Mouse (Mus musculus) embryonic facial prominence, embryonic 14.5 days (tissue): ENCODE measurements around the gene Cyp27a1. TPM values are rescaled to one million over a fixed set of nuclear protein-coding genes. Genes with fewer than 3 reads are reported as not detected.

Experiments
- ATAC-seq: fragments of 200-750 bp; cut with Nextera tagmentation; 2 replicates; pipeline ENCODE4 v1.8.0; 2017; ENCODE audit warnings: low read depth, moderate number of reproducible peaks, moderate TSS enrichment
- DNase-seq: peaks from one replicate; pipeline ENCODE4 v3.0.0-alpha.2; 2015; ENCODE audit warnings: low spot score
- H3K27ac ChIP-seq: fragments of 300-500 bp; sonication (generic); replicated peaks from 2 replicates; pipeline ENCODE4 v1.5.1; 2014; ENCODE audit warnings: low read depth, mild to moderate bottlenecking, low read length, moderate library complexity
- H3K27me3 ChIP-seq: fragments of 300-500 bp; sonication (generic); replicated peaks from 2 replicates; pipeline ENCODE4 v1.6.1; 2014; ENCODE audit warnings: low read length; ENCODE audit not compliant: control insufficient read depth, insufficient read depth
- H3K36me3 ChIP-seq: fragments of 300-500 bp; sonication (generic); 2 replicates; pipeline ENCODE4 v1.6.1; 2014; ENCODE audit warnings: low read length, mixed read lengths; ENCODE audit not compliant: control insufficient read depth, insufficient read depth
- H3K4me1 ChIP-seq: fragments of 300-500 bp; sonication (generic); 2 replicates; pipeline ENCODE4 v1.6.1; 2014; ENCODE audit warnings: antibody characterized with exemption, low read length; ENCODE audit not compliant: control insufficient read depth, insufficient read depth
- H3K4me2 ChIP-seq: fragments of 300-500 bp; sonication (generic); 2 replicates; pipeline ENCODE4 v1.6.1; 2014; ENCODE audit warnings: low read depth, mild to moderate bottlenecking, low read length, moderate library complexity, mixed read lengths
- H3K4me3 ChIP-seq: fragments of 300-500 bp; sonication (generic); 2 replicates; pipeline ENCODE4 v1.5.1; 2014; ENCODE audit warnings: low read depth, mild to moderate bottlenecking, low read length
- H3K9ac ChIP-seq: fragments of 300-500 bp; sonication (generic); 2 replicates; pipeline ENCODE4 v1.6.1; 2014; ENCODE audit warnings: low read depth, mild to moderate bottlenecking, low read length, moderate library complexity, mixed read lengths
- H3K9me3 ChIP-seq: fragments of 300-500 bp; sonication (generic); 2 replicates; pipeline ENCODE4 v1.6.1; 2016; ENCODE audit warnings: low read length; ENCODE audit not compliant: control insufficient read depth
- WGBS: fragments of 180-500 bp; shearing (Covaris S2); extraction: QIAGEN DNeasy Blood & Tissue Kit; methylation state at CpG from one replicate; pipeline ENCODE4 v1.1.7; 2014; 5-methylcytosine and 5-hydroxymethylcytosine counted together
- polyA plus RNA-seq: library from polyadenylated mRNA; unstranded; fragments of >200 nt; fragmentation: Nextera tagmentation; extraction: Ambion mirVana; gene quantifications from 2 replicates; pipeline ENCODE4 v1.2.1, GENCODE M21; 2014

Cyp27a1 gene
- polyA plus RNA-seq, 1 experiment from 2014 or later, result 9.0 TPM

GRCm38 (mm10) chr1:74770727-74771466 lies 57.5 kb downstream of the Cyp27a1 start:
- Histone ChIP-seq H3K27me3 (peaks cover 67% of the 10 kb centered on the region), H3K9ac (peak overlapping the region; percentile 62; the same call in 1 of the 2 replicates), H3K27ac (no peak overlapping the region; the same call in 1 of the 2 replicates), H3K4me1 (peaks cover 16% of the 10 kb centered on the region), H3K9me3 (no peaks in the 10 kb centered on the region), H3K36me3 (no peaks in the 10 kb centered on the region), H3K4me2 (peak overlapping the region; percentile 87), H3K4me3 (peak overlapping the region; percentile 54)
- WGBS, result 3% methylated on average over 31 of the region's 35 CpGs
- ATAC-seq (no peak; the same call in 1 of the 2 replicates), DNase-seq (no peak)

- Histone ChIP-seq H3K4me3 (peak overlapping the region; percentile 54), H3K36me3 (no peaks in the 10 kb centered on the region), H3K27me3 (peaks cover 72% of the 10 kb centered on the region), H3K4me2 (peak overlapping the region; percentile 87), H3K9ac (peak overlapping the region; percentile 62), H3K9me3 (no peaks in the 10 kb centered on the region), H3K4me1 (peaks cover 16% of the 10 kb centered on the region), H3K27ac (no peak overlapping the region; the same call in 1 of the 2 replicates)
- ATAC-seq, result peak; percentile 41
- under 1% methylated on average over 18 of the region's 26 CpGs for WGBS
- DNase-seq, result no peak
Measured at GRCm38 (mm10) chr1:74771467-74771844, 58.1 kb downstream of the Cyp27a1 start.

- WGBS, result no CpG with 5 or more reads among the region's 8 CpGs
- peaks cover 73% of the 10 kb centered on the region for H3K27me3 ChIP-seq
Measured at GRCm38 (mm10) chr1:74771845-74771930, 58.3 kb downstream of the Cyp27a1 start, which contains the start of gene Wnt6. TSS of gene Wnt6 (plus strand) at chr1:74771892.

GRCm38 (mm10) chr1:74771931-74772620 lies 58.7 kb downstream of the Cyp27a1 start:
- H3K4me1 ChIP-seq, result peaks cover 16% of the 10 kb centered on the region
- under 1% methylated on average over 22 of the region's 51 CpGs for WGBS
- H3K27me3 ChIP-seq, result peaks cover 75% of the 10 kb centered on the region
- peak overlapping the region; percentile 87 for H3K4me2 ChIP-seq
- no peak for DNase-seq
- H3K9ac ChIP-seq, result peak overlapping the region; percentile 62
- H3K4me3 ChIP-seq, result peak overlapping the region; percentile 54
- H3K36me3 ChIP-seq, result no peaks in the 10 kb centered on the region
- no peak overlapping the region; the same call in 1 of the 2 replicates for H3K27ac ChIP-seq
- ATAC-seq, result peak; percentile 16; the same call in 1 of the 2 replicates
- H3K9me3 ChIP-seq, result no peaks in the 10 kb centered on the region

More at GRCm38 (mm10) chr1:74771845-74771930, 58.3 kb downstream of the Cyp27a1 start, which contains the start of gene Wnt6:
- peak within 1 kb of the TSS; percentile 62 for H3K9ac ChIP-seq
- H3K4me3 ChIP-seq, result peak within 1 kb of the TSS; percentile 54
- peak within 1 kb of the TSS; percentile 87 for H3K4me2 ChIP-seq
- peaks cover 16% of the 10 kb centered on the region for H3K4me1 ChIP-seq
- DNase-seq (no peak), ATAC-seq (no peak)
- H3K9me3 ChIP-seq, result no peaks in the 10 kb centered on the region
- no peaks in the 10 kb centered on the region for H3K36me3 ChIP-seq
- no peak within 1 kb of the TSS; the same call in 1 of the 2 replicates for H3K27ac ChIP-seq

GRCm38 (mm10) chr1:74773136-74773535 lies 59.8 kb downstream of the Cyp27a1 start:
- peaks cover 81% of the 10 kb centered on the region for H3K27me3 ChIP-seq
- under 1% methylated on average over 15 of the region's 15 CpGs for WGBS
- H3K4me2 ChIP-seq, result peak overlapping the region; percentile 87
- peaks cover 16% of the 10 kb centered on the region for H3K4me1 ChIP-seq
- no peak overlapping the region for H3K27ac ChIP-seq
- peak; percentile 95 for DNase-seq
- H3K4me3 ChIP-seq, result peak overlapping the region; percentile 54
- no peaks in the 10 kb centered on the region for H3K9me3 ChIP-seq
- ATAC-seq, result peak; percentile 91
- no peaks in the 10 kb centered on the region for H3K36me3 ChIP-seq
- no peak overlapping the region for H3K9ac ChIP-seq

- ATAC-seq (no peak), DNase-seq (no peak)
- peaks cover 77% of the 10 kb centered on the region for H3K27me3 ChIP-seq
- H3K36me3 ChIP-seq, result no peaks in the 10 kb centered on the region
- 7% methylated on average over 7 of the region's 7 CpGs for WGBS
- H3K4me3 ChIP-seq, result peak overlapping the region; percentile 54
- H3K9me3 ChIP-seq, result no peaks in the 10 kb centered on the region
- H3K4me1 ChIP-seq, result peaks cover 16% of the 10 kb centered on the region
- H3K9ac ChIP-seq, result no peak overlapping the region
- no peak overlapping the region for H3K27ac ChIP-seq
- H3K4me2 ChIP-seq, result peak overlapping the region; percentile 87
Measured at GRCm38 (mm10) chr1:74774062-74774461, 60.7 kb downstream of the Cyp27a1 start.

GRCm38 (mm10) chr1:74775816-74776215 lies 62.4 kb downstream of the Cyp27a1 start:
- no peak for ATAC-seq
- no peak overlapping the region for H3K4me3 ChIP-seq
- no peak overlapping the region for H3K9ac ChIP-seq
- H3K36me3 ChIP-seq, result no peaks in the 10 kb centered on the region
- H3K27ac ChIP-seq, result no peak overlapping the region
- DNase-seq, result no peak
- 3% methylated on average over 4 of the region's 5 CpGs for WGBS
- H3K27me3 ChIP-seq, result peaks cover 69% of the 10 kb centered on the region
- peaks cover 10% of the 10 kb centered on the region for H3K4me1 ChIP-seq
- no peaks in the 10 kb centered on the region for H3K9me3 ChIP-seq
- peak overlapping the region; percentile 10; the same call in 1 of the 2 replicates for H3K4me2 ChIP-seq

GRCm38 (mm10) chr1:74778934-74779486 lies 65.6 kb downstream of the Cyp27a1 start:
- ATAC-seq, result no peak
- Histone ChIP-seq H3K27me3 (peaks cover 74% of the 10 kb centered on the region), H3K27ac (no peak overlapping the region), H3K36me3 (no peaks in the 10 kb centered on the region), H3K4me2 (no peak overlapping the region), H3K9ac (no peak overlapping the region), H3K9me3 (no peaks in the 10 kb centered on the region), H3K4me1 (peaks cover 12% of the 10 kb centered on the region; the same call in 1 of the 2 replicates), H3K4me3 (no peak overlapping the region)
- WGBS, result 32% methylated on average over 3 of the region's 3 CpGs
- DNase-seq, result no peak
